Mouse (Mus musculus) heart, postnatal 25 days (tissue): Measurements from ENCODE around the gene Vwa1. TPM values are rescaled to one million over a fixed set of nuclear protein-coding genes. Genes with fewer than 3 reads are reported as not detected.
A peak's percentile ranks its signal among the peaks of the same experiment; 100 is the strongest.
"Not testable (repeated sequence)": the region's sequence is repeated elsewhere in the genome, so short reads cannot be mapped to it uniquely, and the experiment has no call there.

ENCODE experiments used
- DNase-seq: peaks from one replicate; pipeline ENCODE4 v3.0.0; 2022; ENCODE audit warnings: low spot score
- intact Hi-C: fragments of 180-260 bp; cut with DNase I; formaldehyde crosslinking; loops from one replicate; pipeline ENCODE4 v1.15.1; 2025
- total RNA-seq, 2 experiments: library from RNA; stranded (reverse); gene quantifications; 2 replicates each; pipeline ENCODE4 v1.2.3; 2021

Gene Vwa1
- total RNA-seq, 2 experiments from 2014 or later: 7.9 to 9.4 TPM

- intact Hi-C loops: no loop called here
- no peak for DNase-seq
Measured at GRCm38 (mm10) chr4:155759862-155760612, 14.5 kb downstream of the Vwa1 start.

GRCm38 (mm10) chr4:155757011-155757410 is 17.5 kb downstream of the Vwa1 start:
- intact Hi-C loops: no loop called here
- DNase-seq: no peak

GRCm38 (mm10) chr4:155746575-155747490 is 27.7 kb downstream of the Vwa1 start:
- no peak for DNase-seq
- intact Hi-C loops: no loop called here

GRCm38 (mm10) chr4:155746036-155746548 is 28.4 kb downstream of the Vwa1 start:
- no peak for DNase-seq
- intact Hi-C loops: no loop called here

GRCm38 (mm10) chr4:155745136-155745535 is 29.4 kb downstream of the Vwa1 start:
- intact Hi-C loops: no loop called here
- no peak for DNase-seq

- intact Hi-C loops: no loop called here
- DNase-seq: no peak
Measured at GRCm38 (mm10) chr4:155744474-155744873, 30.0 kb downstream of the Vwa1 start.

- intact Hi-C loops: no loop called here
- DNase-seq: no peak
Measured at GRCm38 (mm10) chr4:155742684-155743083, 31.8 kb downstream of the Vwa1 start.

- intact Hi-C loops, DNase-seq: not testable (repeated sequence)
Measured at GRCm38 (mm10) chr4:155740681-155741080, 33.8 kb downstream of the Vwa1 start.

GRCm38 (mm10) chr4:155739741-155740636 is 34.5 kb downstream of the Vwa1 start:
- intact Hi-C loops: no loop called here
- DNase-seq: no peak

- DNase-seq: no peak
- intact Hi-C loops: no loop called here
Measured at GRCm38 (mm10) chr4:155739152-155739551, 35.3 kb downstream of the Vwa1 start.

- no peak for DNase-seq
- intact Hi-C loops: no loop called here
Measured at GRCm38 (mm10) chr4:155738262-155738661, 36.2 kb downstream of the Vwa1 start.

- DNase-seq: no peak
- intact Hi-C loops: no loop called here
Measured at GRCm38 (mm10) chr4:155736421-155736820, 38.1 kb downstream of the Vwa1 start.

- DNase-seq: no peak
- intact Hi-C loops: no loop called here
Measured at GRCm38 (mm10) chr4:155735788-155736187, 38.7 kb downstream of the Vwa1 start.

- intact Hi-C loops: no loop called here
- peak; percentile 23 for DNase-seq
Measured at GRCm38 (mm10) chr4:155734951-155735702, 39.4 kb downstream of the Vwa1 start.

- intact Hi-C loops: no loop called here
- DNase-seq: peak; percentile 89
Measured at GRCm38 (mm10) chr4:155734350-155734941, 40.1 kb downstream of the Vwa1 start, which contains the start of gene Tmem240. Gene Tmem240, plus strand, starts transcription at chr4:155734800.

GRCm38 (mm10) chr4:155733267-155733666 is 41.2 kb downstream of the Vwa1 start:
- DNase-seq: no peak
- intact Hi-C loops: no loop called here

GRCm38 (mm10) chr4:155727993-155728392 is 46.5 kb downstream of the Vwa1 start:
- intact Hi-C loops: no loop called here
- no peak for DNase-seq

GRCm38 (mm10) chr4:155721668-155722083 is 52.8 kb downstream of the Vwa1 start:
- no peak for DNase-seq
- intact Hi-C loops: loop anchor here (2.0 kb wide), 1 partner anchor 49 kb away; no protein-coding TSS in a partner anchor
